Mouse (Mus musculus): ENCODE results near the gene Fbxo11. TPM values are rescaled to one million over a fixed set of nuclear protein-coding genes. Genes with fewer than 3 reads are reported as not detected.
"Not testable (repeated sequence)": the region's sequence is repeated elsewhere in the genome, so short reads cannot be mapped to it uniquely, and the experiment has no call there.

Gene Fbxo11
- polyA plus RNA-seq, 1 experiment, result 83.2 TPM

DNA sequence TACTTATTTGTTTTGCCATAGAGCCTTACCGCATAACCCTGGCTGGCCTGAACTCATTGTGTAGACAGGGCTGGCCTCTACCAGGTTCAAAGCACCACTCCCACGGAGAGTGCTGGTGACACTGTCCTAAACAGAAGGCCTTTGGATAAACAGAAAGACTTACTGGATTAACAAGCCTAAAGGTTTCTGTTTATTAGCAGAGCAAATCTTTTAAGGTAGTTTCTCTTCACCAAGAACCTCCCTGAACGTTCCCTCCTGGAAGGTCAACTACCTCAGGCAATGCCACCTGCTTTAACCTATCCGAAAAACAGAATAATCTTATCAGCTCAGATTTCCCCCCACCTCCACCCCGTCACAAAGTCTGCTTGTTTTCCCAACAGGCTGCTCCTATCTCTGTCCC is 92.2 kb downstream of the Fbxo11 start:
- no peak for DNase-seq (ENCODE audit: extremely low spot score in 1 of 2, low spot score in 1 of 2)

GRCm38 (mm10) chr17:87971696-87972591 is 93.1 kb downstream of the Fbxo11 start:
- DNase-seq (ENCODE audit: extremely low spot score in 1 of 2, low spot score in 1 of 2), result not testable (repeated sequence)

DNA sequence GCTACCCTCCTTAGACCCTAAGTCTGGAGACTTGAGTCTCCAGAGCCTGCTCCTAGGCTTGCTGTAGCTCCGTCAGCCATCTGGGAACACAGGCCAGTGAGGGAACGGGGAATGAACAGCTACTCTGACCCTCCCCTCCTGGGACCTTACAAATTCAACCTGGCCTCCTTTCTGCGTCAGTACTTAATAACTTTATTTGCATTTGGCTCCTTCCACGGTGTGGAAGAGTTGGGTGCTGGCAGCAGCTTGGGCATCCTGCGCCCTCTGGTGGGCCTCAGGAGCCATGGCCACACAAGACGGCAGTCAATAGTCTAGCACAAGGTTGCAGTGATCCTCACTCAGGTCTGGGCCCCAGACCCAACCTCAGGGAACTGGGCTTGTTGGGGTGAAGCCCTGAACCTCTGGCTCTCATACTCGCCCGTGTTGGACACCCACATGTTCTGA is 96.6 kb downstream of the Fbxo11 start:
- DNase-seq (ENCODE audit: extremely low spot score in 1 of 2, low spot score in 1 of 2), result not testable (repeated sequence)

GRCm38 (mm10) chr17:87963081-87964075 is 101.7 kb downstream of the Fbxo11 start:
- DNase-seq (ENCODE audit: extremely low spot score in 1 of 2, low spot score in 1 of 2), result no peak

DNA sequence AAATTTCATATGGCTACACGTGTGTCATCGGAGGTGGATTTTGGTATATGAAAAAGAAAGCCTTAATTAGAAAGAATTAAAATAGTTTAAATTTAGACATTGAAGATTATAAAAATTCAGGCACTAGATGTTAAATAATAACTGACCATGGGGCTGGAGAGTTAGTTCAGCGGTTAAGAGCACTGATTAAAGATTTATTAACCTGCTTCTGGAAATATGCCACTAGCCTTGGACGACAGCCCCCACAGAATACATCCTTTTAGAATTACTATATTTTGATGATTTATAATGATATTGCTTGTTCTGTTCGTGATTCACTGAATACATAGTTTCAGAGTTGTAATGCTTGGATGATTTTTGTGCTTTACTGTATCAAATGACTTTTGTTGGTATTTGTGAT is 105.2 kb downstream of the Fbxo11 start:
- not testable (repeated sequence) for DNase-seq (ENCODE audit: extremely low spot score in 1 of 2, low spot score in 1 of 2)

DNA sequence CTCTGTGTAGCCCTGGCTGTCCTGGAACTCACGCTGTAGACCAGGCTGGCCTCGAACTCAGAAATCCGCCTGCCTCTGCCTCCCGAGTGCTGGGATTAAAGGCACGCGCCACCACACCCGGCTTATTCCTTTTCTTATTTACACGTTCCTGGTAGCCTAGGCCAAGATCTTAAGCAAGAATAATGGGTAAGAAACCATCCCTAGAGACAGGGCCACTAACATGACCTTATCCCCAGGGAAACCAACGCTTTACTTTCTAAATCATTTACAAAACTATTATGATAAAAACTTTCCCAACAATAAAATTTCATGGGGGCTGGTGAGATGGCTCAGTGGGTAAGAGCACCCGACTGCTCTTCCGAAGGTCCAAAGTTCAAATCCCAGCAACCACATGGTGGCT is 105.7 kb downstream of the Fbxo11 start:
- DNase-seq (ENCODE audit: extremely low spot score in 1 of 2, low spot score in 1 of 2), result not testable (repeated sequence)

- no peak for DNase-seq (ENCODE audit: extremely low spot score in 1 of 2, low spot score in 1 of 2)
Observed at GRCm38 (mm10) chr17:87958283-87958682, 106.8 kb downstream of the Fbxo11 start.

- DNase-seq (ENCODE audit: extremely low spot score in 1 of 2, low spot score in 1 of 2), result no peak
Observed at GRCm38 (mm10) chr17:87957096-87957840, 107.8 kb downstream of the Fbxo11 start.

GRCm38 (mm10) chr17:87954618-87955124 is 110.4 kb downstream of the Fbxo11 start:
- not testable (repeated sequence) for DNase-seq (ENCODE audit: extremely low spot score in 1 of 2, low spot score in 1 of 2)

DNA sequence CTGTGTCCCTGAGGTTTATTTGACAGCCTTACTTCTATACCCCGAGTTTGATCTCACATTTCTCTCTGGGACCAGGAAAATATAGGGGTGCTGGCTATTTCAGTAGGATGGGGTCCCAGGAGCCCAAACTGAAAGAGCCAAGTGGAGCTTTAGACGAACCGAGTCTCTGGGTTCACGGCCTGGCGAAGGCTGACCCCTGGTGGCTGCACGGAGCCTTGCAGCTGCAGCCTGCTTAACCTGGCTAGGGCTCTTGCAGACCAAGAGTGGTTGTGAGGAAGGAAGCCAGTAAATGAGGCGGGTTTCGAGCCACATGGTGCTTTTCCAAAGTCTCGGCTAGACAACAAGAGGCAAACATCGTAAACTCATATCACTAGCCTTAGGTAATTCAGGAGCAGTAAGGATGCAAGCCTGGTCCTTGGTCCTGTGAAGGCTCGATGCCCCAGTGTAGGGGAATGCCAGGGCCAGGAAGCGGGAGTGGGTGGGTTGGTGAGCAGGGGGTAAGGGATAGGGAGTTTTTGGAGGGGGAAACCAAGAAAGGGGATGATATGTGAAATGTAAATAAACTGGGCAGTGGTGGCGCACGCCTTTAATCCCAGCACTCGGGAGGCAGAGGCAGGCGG is 116.0 kb downstream of the Fbxo11 start:
- peak; percentile 35 to 91 for DNase-seq (ENCODE audit: extremely low spot score in 1 of 2, low spot score in 1 of 2)

Other genes starting within 250 kb of the Fbxo11 start
- gene Rpl36-ps4, start 144.3 kb downstream of the Fbxo11 start, polyA plus RNA-seq (2012; rRNA removed), result not detected in 2 replicates
- 8.6 and 8.7 TPM in 2 replicates for gene Msh6, start 90.2 kb downstream of the Fbxo11 start, polyA plus RNA-seq (2012; rRNA removed)

Measured in frontal cortex, adult 2 months (tissue).